Mouse (Mus musculus): Measurements from ENCODE around the gene Enpp6. TPM values are rescaled to one million over a fixed set of nuclear protein-coding genes. Genes with fewer than 3 reads are reported as not detected.

The Enpp6 gene
- polyA plus RNA-seq, 1 experiment from 2014 or later: 1.9 TPM

DNA sequence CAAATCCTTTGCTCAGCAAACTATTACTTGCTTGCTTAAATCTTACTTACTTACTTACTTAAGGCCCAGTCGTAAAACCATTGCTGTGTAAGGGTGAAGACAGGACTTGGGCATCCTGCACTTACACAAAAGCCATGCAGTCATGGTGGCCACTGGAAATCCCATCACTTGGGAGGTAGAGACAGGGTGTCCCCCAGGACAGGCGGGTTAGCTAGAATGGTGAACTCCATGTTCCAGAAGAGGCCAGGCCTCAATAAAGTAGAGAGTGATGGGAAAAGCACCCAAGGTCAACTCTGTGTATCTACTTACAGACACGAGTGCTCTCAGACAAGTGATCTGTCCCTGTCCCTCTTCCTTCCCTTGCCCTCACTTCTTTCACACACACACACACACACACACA lies 146.7 kb downstream of the Enpp6 start:
- 62% methylated on average over 3 of the region's 3 CpGs for WGBS
- ATAC-seq (ENCODE audit: extremely low read depth, insufficient number of reproducible peaks, low FRiP score, low TSS enrichment): no peak
- Histone ChIP-seq H3K4me3 (no peak overlapping the region), H3K4me2 (no peak overlapping the region), H3K27me3 (replicated peaks) (0 out of 2 replicates have a peak, but pooled peaks cover 6% of the 10 kb centered on the region), H3K9me3 (no peaks in the 10 kb centered on the region), H3K9ac (no peak overlapping the region), H3K27ac (replicated peaks) (no peak overlapping the region), H3K36me3 (no peaks in the 10 kb centered on the region), H3K4me1 (peaks cover 16% of the 10 kb centered on the region)

DNA sequence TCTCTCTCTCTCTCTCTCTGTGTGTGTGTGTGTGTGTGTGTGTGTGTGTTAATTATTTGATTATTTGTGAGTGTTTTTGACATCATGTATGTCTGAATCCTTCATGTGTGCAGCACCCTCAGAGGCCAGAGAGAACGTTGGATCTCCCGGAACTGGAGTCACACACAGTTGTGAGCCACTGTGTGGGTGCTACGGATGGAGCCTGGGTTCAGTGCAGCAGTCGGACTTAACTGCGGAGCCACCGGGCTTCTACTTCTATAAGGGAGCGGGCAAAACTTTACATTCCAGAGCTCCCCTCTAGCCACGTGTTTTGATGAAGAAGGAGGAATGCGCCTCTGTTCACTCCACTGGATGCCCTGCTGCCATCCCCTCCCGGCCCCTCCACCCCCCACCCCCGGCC lies 148.0 kb downstream of the Enpp6 start:
- Histone ChIP-seq H3K9ac (no peak overlapping the region), H3K9me3 (no peaks in the 10 kb centered on the region), H3K27me3 (replicated peaks) (0 out of 2 replicates have a peak, but pooled peaks cover 6% of the 10 kb centered on the region), H3K4me3 (no peak overlapping the region; the same call in 1 of the 2 replicates), H3K4me2 (peak overlapping the region; percentile 68), H3K27ac (replicated peaks) (no peak overlapping the region), H3K4me1 (peaks cover 16% of the 10 kb centered on the region), H3K36me3 (no peaks in the 10 kb centered on the region)
- ATAC-seq (ENCODE audit: extremely low read depth, insufficient number of reproducible peaks, low FRiP score, low TSS enrichment): no peak
- 38% methylated on average over 11 of the region's 11 CpGs for WGBS

DNA sequence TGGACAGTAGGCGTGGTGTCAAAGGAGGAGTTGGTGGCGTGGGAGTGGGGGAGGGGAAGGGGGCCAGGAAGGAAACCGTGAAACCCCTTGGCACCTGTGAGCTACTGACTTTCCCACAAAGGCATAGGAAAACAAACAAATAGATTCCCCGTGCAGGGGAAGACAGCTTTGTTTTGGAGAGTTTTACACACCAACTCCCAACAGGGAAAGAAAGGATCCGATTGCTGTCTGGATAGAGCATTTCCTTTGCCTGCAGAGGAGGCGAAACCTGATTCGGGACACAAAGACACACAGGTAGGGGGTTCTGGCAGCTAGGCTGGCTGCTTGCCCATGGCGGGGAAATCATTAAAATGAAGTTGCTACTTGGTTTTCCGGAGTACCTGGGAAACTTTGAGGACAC lies 148.9 kb downstream of the Enpp6 start:
- Histone ChIP-seq H3K27ac (replicated peaks) (no peak overlapping the region), H3K4me1 (peaks cover 16% of the 10 kb centered on the region), H3K4me2 (peak overlapping the region; percentile 68), H3K9ac (peak overlapping the region; percentile 29; the same call in 1 of the 2 replicates), H3K36me3 (no peaks in the 10 kb centered on the region), H3K4me3 (peak overlapping the region; percentile 42), H3K27me3 (replicated peaks) (0 out of 2 replicates have a peak, but pooled peaks cover 6% of the 10 kb centered on the region), H3K9me3 (no peaks in the 10 kb centered on the region)
- ATAC-seq (ENCODE audit: extremely low read depth, insufficient number of reproducible peaks, low FRiP score, low TSS enrichment): no peak
- WGBS: 10% methylated on average over 9 of the region's 9 CpGs

DNA sequence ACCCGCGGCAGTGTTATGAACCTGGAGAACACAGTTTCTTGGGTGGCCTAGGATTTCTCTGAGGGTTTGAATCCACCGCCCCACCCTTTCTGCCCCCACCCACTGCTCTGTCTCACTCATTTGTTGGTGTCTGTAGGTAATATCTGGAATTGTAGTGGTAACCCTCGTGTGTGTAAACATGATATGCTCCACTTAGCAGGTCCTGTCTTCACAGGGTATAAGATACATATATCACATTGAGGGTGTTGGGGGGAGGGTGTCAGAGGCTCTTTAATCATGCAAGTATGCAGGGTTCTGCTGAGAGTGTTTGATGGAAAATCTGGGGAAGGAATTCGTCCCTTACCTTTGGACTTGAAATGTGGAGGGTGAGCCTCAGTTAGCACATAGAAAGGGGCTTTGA lies 149.4 kb downstream of the Enpp6 start:
- H3K9ac ChIP-seq: no peak overlapping the region
- no peaks in the 10 kb centered on the region for H3K36me3 ChIP-seq
- 25% methylated on average over 5 of the region's 5 CpGs for WGBS
- H3K4me2 ChIP-seq: peak overlapping the region; percentile 68
- H3K27ac ChIP-seq (replicated peaks): no peak overlapping the region
- H3K27me3 ChIP-seq (replicated peaks): 0 out of 2 replicates have a peak, but pooled peaks cover 6% of the 10 kb centered on the region
- no peak for ATAC-seq (ENCODE audit: extremely low read depth, insufficient number of reproducible peaks, low FRiP score, low TSS enrichment)
- H3K4me3 ChIP-seq: peak overlapping the region; percentile 42
- H3K4me1 ChIP-seq: peaks cover 16% of the 10 kb centered on the region
- H3K9me3 ChIP-seq: no peaks in the 10 kb centered on the region

DNA sequence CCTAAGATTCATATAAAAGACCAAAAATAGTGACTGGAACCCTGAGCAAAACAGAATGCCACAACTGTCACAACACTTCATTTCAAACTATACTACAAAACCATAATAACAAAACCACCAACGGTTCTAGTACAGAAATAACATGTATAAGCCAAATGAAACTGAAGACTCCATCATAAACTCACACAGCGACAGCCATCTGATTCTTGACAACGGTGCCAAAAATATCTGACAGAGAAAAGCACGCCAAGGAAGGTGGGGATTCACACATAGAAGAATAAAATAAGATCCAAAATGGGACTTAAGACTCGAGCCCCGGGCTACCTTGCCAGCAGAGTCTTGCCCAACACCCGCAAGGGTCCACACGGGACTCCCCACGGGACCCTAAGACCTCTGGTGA lies 158.6 kb downstream of the Enpp6 start:
- no peaks in the 10 kb centered on the region for H3K36me3 ChIP-seq
- no peaks in the 10 kb centered on the region for H3K27me3 ChIP-seq (replicated peaks)
- no peak for ATAC-seq (ENCODE audit: extremely low read depth, insufficient number of reproducible peaks, low FRiP score, low TSS enrichment)
- no peak overlapping the region for H3K4me2 ChIP-seq
- no peak overlapping the region for H3K27ac ChIP-seq (replicated peaks)
- peaks cover 6% of the 10 kb centered on the region; the same call in 1 of the 2 replicates for H3K9me3 ChIP-seq
- H3K4me3 ChIP-seq: no peak overlapping the region
- H3K9ac ChIP-seq: no peak overlapping the region
- no peaks in the 10 kb centered on the region for H3K4me1 ChIP-seq
- WGBS: 88% methylated on average over 9 of the region's 9 CpGs

Other genes starting within 250 kb of the Enpp6 start
- 10.8 and 14.0 TPM in 2 replicates for gene Irf2, start 247.2 kb upstream of the Enpp6 start, polyA plus RNA-seq (2015; fragmentation: Nextera tagmentation; extraction: Ambion mirVana)

Measured in heart, embryonic 13.5 days (tissue).